Mouse (Mus musculus): ENCODE results near the gene Arhgef17.

DNA sequence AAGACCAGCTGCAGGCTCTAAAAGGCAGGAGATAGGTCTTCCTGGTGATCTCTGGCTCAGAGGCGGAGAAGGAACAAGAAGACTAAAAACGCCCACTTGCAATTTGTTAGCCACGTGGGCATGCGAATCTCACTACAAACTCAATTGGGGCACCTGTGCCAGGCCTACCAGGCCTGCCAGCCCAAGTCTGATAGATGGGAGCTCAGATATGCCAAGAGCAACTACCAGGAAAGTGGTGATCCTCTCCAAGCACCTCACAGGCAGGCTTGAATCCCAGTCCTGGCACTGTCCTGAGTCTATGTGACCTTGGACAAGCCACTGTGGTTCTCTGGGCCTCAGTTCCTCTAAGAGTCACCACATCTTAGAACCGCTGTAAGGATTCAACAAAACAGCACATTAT lies 70.7 kb downstream of the Arhgef17 start:
- TF ChIP-seq POLR2A (IDR thresholded peaks at IDR 0.05; ENCODE audit: insufficient read depth, low read depth, low read length): no peak
- no peak for TF ChIP-seq CTCF (IDR thresholded peaks at IDR 0.05; ENCODE audit: insufficient read depth, low read depth, low read length)

Measured in olfactory bulb, adult 2 months (tissue).